Mouse (Mus musculus) E14TG2a.4 (cell line): ENCODE measurements around the gene Pdxp.

Source experiments
- CTCF ChIP-seq: conservative IDR thresholded peaks from 2 replicates; pipeline ENCODE4 v1.5.1; 2014; ENCODE audit warnings: low read length
- POU5F1 ChIP-seq: IDR thresholded peaks from 2 replicates; pipeline ENCODE4 v1.6.1; 2014; ENCODE audit warnings: low read length, borderline replicate concordance

- TF ChIP-seq CTCF: no peak
- TF ChIP-seq POU5F1: no peak
These were observed 24.2 kb downstream of the Pdxp start for GRCm38 (mm10) chr15:78937963-78938362.
